Mouse (Mus musculus) embryonic facial prominence, embryonic 13.5 days (tissue): ENCODE results near the gene Ugt1a9. TPM values are rescaled to one million over a fixed set of nuclear protein-coding genes. Genes with fewer than 3 reads are reported as not detected.
"Not testable (repeated sequence)": the region's sequence is repeated elsewhere in the genome, so short reads cannot be mapped to it uniquely, and the experiment has no call there.

Experiments
- ATAC-seq: fragments of 200-750 bp; cut with Nextera tagmentation; 2 replicates; pipeline ENCODE4 v1.8.0; 2017; ENCODE audit warnings: low read depth; ENCODE audit not compliant: insufficient number of reproducible peaks, insufficient read depth, low FRiP score, low TSS enrichment
- H3K27ac ChIP-seq: fragments of 300-500 bp; sonication (generic); 2 replicates; pipeline ENCODE4 v1.5.1; 2015; ENCODE audit warnings: moderate library complexity, mild to moderate bottlenecking, inconsistent platforms
- H3K27me3 ChIP-seq: fragments of 300-500 bp; sonication (generic); 2 replicates; pipeline ENCODE4 v1.6.1; 2015; ENCODE audit warnings: mild to moderate bottlenecking, inconsistent platforms
- H3K36me3 ChIP-seq: fragments of 300-500 bp; sonication (generic); 2 replicates; pipeline ENCODE4 v1.6.1; 2015; ENCODE audit warnings: mild to moderate bottlenecking, inconsistent platforms
- H3K4me1 ChIP-seq: fragments of 300-500 bp; sonication (generic); 2 replicates; pipeline ENCODE4 v1.6.1; 2015; ENCODE audit warnings: inconsistent platforms
- H3K4me2 ChIP-seq: fragments of 300-500 bp; sonication (generic); 2 replicates; pipeline ENCODE4 v1.6.1; 2015; ENCODE audit warnings: moderate library complexity, mild to moderate bottlenecking, inconsistent platforms
- H3K4me3 ChIP-seq: fragments of 300-500 bp; sonication (generic); 2 replicates; pipeline ENCODE4 v1.5.1; 2015; ENCODE audit warnings: mild to moderate bottlenecking, inconsistent platforms
- H3K9ac ChIP-seq: fragments of 300-500 bp; sonication (generic); 2 replicates; pipeline ENCODE4 v1.6.1; 2015; ENCODE audit warnings: mild to moderate bottlenecking, inconsistent platforms
- H3K9me3 ChIP-seq: fragments of 300-500 bp; sonication (generic); 2 replicates; pipeline ENCODE4 v1.6.1; 2016; ENCODE audit warnings: inconsistent platforms
- WGBS: fragments of 180-500 bp; shearing (Covaris S2); methylation state at CpG from one replicate; pipeline ENCODE4 v1.1.7; 2015; ENCODE audit warnings: mixed read lengths; 5-methylcytosine and 5-hydroxymethylcytosine counted together
- polyA plus RNA-seq: library from polyadenylated mRNA; unstranded; fragments of >200 nt; fragmentation: Nextera tagmentation; extraction: Ambion mirVana; gene quantifications from 2 replicates; pipeline ENCODE4 v1.2.1, GENCODE M21; 2015

The Ugt1a9 gene
- polyA plus RNA-seq, 1 experiment from 2014 or later = not detected

DNA sequence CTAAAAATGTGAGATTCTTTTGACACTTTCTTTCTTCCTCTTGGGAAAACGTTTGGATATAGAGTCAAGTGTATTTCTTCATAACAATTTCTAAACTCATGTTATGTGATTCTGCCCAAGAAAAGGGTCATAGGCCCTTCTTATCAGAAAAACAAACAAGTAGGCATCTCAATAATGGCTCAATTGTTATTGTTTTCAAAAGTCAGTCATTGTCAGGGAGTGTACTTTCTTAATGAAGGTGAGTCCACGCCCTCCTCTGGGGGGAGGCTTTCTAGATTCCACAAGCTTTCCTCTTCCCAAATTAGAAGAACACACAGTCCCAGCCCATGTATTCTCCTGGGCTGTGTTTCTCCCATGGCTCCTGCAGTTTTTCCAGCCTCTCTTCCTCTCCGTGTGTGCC lies 16.9 kb downstream of the Ugt1a9 start, which contains the start of gene Ugt1a8:
TSS of gene Ugt1a8 (plus strand) at position 301 of the 400 bp plus-strand sequence.
- Histone ChIP-seq H3K36me3 (no peaks in the 10 kb centered on the region), H3K4me3 (no peak within 1 kb of the TSS), H3K4me1 (no peaks in the 10 kb centered on the region), H3K9me3 (no peaks in the 10 kb centered on the region), H3K27ac (no peak within 1 kb of the TSS), H3K4me2 (no peak within 1 kb of the TSS), H3K27me3 (no peaks in the 10 kb centered on the region), H3K9ac (no peak within 1 kb of the TSS)
- ATAC-seq = no peak
- WGBS = 82% methylated on average over 3 of the region's 3 CpGs

DNA sequence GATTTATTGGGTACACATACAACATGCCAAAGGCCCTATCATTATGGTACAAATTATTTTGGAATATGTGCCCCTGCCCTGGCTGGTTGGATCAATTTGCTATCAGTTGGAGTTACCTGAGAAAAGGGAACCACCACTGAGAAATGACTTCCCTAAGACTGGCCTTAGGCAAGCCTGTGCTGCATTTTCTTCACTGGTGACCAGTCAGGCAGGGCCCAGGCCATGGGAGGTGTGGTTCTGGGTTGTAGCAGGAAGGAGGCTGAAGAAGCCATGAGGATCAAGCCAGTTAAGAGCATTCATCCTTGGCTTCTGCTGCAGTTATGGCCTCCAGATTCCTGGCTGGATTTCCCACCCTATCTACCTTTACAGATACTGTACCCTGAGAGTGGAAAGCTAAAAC lies 21.7 kb downstream of the Ugt1a9 start:
- H3K27me3 ChIP-seq = no peaks in the 10 kb centered on the region
- H3K36me3 ChIP-seq = no peaks in the 10 kb centered on the region
- H3K27ac ChIP-seq = no peak overlapping the region

GRCm38 (mm10) chr1:88094270-88094676 lies 23.7 kb downstream of the Ugt1a9 start:
- ATAC-seq, H3K36me3 ChIP-seq, H3K9ac ChIP-seq, H3K27ac ChIP-seq, H3K9me3 ChIP-seq, H3K27me3 ChIP-seq, H3K4me1 ChIP-seq, H3K4me3 ChIP-seq, H3K4me2 ChIP-seq: not testable (repeated sequence)
- 63% methylated on average over 3 of the region's 3 CpGs for WGBS

More for the DNA sequence above, 21.7 kb downstream of the Ugt1a9 start:
- Histone ChIP-seq H3K9me3 (no peaks in the 10 kb centered on the region), H3K4me1 (peaks cover 6% of the 10 kb centered on the region), H3K9ac (no peak overlapping the region), H3K4me3 (no peak overlapping the region), H3K4me2 (no peak overlapping the region)
- ATAC-seq = no peak

GRCm38 (mm10) chr1:88094941-88095492 lies 24.4 kb downstream of the Ugt1a9 start, which contains the start of gene Ugt1a7c:
TSS of gene Ugt1a7c (plus strand) at chr1:88095062.
- Histone ChIP-seq H3K36me3 (no peaks in the 10 kb centered on the region), H3K9ac (no peak within 1 kb of the TSS), H3K4me1 (peaks cover 6% of the 10 kb centered on the region), H3K9me3 (no peaks in the 10 kb centered on the region), H3K27me3 (no peaks in the 10 kb centered on the region), H3K27ac (peak within 1 kb of the TSS; percentile 79), H3K4me3 (no peak within 1 kb of the TSS), H3K4me2 (no peak within 1 kb of the TSS)
- ATAC-seq = no peak
- 40% methylated on average over 10 of the region's 10 CpGs for WGBS

- not testable (repeated sequence) for H3K27ac ChIP-seq, H3K27me3 ChIP-seq, H3K9ac ChIP-seq, H3K4me1 ChIP-seq, ATAC-seq, H3K36me3 ChIP-seq, H3K9me3 ChIP-seq, H3K4me3 ChIP-seq, H3K4me2 ChIP-seq
- WGBS = 85% methylated on average over 3 of the region's 3 CpGs
Measured at GRCm38 (mm10) chr1:88098546-88098945, 27.9 kb downstream of the Ugt1a9 start.

GRCm38 (mm10) chr1:88099691-88100090 lies 29.1 kb downstream of the Ugt1a9 start:
- not testable (repeated sequence) for H3K9me3 ChIP-seq, H3K27ac ChIP-seq, H3K4me3 ChIP-seq, H3K9ac ChIP-seq, H3K36me3 ChIP-seq, H3K4me2 ChIP-seq, H3K4me1 ChIP-seq, ATAC-seq, H3K27me3 ChIP-seq
- WGBS = 82% methylated on average over 2 of the region's 2 CpGs

- H3K4me3 ChIP-seq, H3K9me3 ChIP-seq, H3K27me3 ChIP-seq, H3K4me1 ChIP-seq, ATAC-seq, H3K4me2 ChIP-seq, H3K27ac ChIP-seq, H3K36me3 ChIP-seq, H3K9ac ChIP-seq: not testable (repeated sequence)
- 59% methylated on average over 3 of the region's 3 CpGs for WGBS
Measured at GRCm38 (mm10) chr1:88103019-88103418, 32.4 kb downstream of the Ugt1a9 start, which contains the start of gene Ugt1a6b. TSS of gene Ugt1a6b (plus strand) at chr1:88103252.

DNA sequence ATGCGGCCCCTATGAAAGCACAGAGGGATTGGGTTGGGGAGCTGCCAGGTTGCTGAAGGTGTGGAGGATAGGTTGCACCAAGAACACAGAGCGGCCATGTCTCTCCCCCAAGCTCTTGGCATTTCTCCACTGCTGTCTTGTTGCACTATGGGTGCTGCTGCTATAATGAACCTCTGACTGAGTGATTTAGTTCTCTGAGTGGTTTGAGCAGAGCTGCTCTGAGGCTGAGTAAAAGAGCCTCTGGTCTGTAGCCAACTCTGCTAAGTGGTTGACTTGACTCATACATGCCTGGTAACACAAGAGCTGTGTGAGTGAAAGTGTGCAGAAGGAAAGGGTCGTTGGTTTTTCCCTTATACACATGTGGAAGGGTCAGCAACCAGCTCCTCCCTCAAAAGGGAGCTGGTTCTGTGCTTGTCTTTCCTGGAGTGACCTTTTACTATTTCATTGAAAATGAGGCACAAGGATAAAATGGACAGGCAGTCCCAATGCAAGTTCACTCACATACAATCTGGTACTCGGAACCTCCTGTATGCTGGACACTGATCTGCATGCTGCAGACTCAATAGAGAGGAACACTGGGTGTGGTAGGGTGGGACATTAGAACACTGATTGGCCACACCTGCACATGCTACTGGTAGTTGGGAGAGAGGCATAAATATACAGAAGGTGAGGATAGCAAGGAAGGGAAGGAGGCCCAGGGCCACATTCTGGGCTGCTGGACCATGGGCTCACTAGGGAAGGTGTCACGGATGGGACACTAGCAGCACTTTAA lies 33.3 kb downstream of the Ugt1a9 start:
- H3K4me3 ChIP-seq, H3K27me3 ChIP-seq, H3K4me1 ChIP-seq, H3K36me3 ChIP-seq, H3K27ac ChIP-seq, H3K9me3 ChIP-seq, ATAC-seq, H3K4me2 ChIP-seq, H3K9ac ChIP-seq: not testable (repeated sequence)
- 78% methylated on average over 5 of the region's 5 CpGs for WGBS

DNA sequence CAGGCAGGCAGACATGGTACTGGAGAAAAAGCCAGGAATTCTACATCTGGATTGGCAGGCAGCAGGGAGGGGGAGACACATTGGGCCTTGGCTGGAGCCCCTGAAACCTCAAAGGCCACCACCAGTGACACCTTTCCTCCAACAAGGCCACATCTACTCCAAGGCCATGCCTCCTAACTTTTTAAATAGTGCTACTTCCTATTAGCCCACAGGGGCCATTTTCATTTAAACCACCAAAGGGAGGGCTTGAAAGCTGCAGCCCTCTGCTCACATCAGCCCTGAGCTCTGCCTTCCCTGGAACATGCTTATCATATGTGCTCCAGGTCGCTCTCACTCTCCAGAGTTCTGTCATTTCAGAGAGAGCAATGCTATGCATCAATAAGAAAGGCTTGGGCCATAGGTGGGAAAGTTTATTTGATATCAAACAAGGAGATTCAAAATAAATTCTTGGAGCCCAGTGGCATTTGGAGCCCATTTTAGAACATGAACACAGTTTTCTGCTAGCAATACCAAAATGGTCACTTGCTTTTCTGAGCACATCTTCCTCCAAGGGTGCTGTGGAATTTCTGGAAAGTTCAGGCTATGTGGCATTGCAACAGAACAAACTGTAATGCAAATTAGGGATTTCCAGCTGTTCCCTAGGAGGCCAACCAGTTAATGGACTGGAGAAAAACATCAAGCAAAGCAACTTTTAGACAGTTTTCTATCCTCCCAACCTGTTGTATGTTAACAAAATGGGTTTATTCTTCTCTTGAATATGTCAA lies 34.2 kb downstream of the Ugt1a9 start:
- Histone ChIP-seq H3K4me1 (no peaks in the 10 kb centered on the region), H3K27ac (no peak overlapping the region), H3K27me3 (no peaks in the 10 kb centered on the region), H3K9ac (no peak overlapping the region), H3K9me3 (no peaks in the 10 kb centered on the region), H3K4me2 (no peak overlapping the region), H3K4me3 (no peak overlapping the region), H3K36me3 (no peaks in the 10 kb centered on the region)
- no peak for ATAC-seq
- 86% methylated on average over 1 of the region's 1 CpGs for WGBS

- Histone ChIP-seq H3K27me3 (no peaks in the 10 kb centered on the region), H3K4me2 (no peak overlapping the region), H3K9me3 (no peaks in the 10 kb centered on the region), H3K27ac (no peak overlapping the region), H3K4me3 (no peak overlapping the region), H3K36me3 (no peaks in the 10 kb centered on the region), H3K9ac (no peak overlapping the region), H3K4me1 (no peaks in the 10 kb centered on the region)
- 61% methylated on average over 2 of the region's 2 CpGs for WGBS
- no peak for ATAC-seq
Measured at GRCm38 (mm10) chr1:88105656-88106055, 35.1 kb downstream of the Ugt1a9 start.

GRCm38 (mm10) chr1:88109027-88109557 lies 38.5 kb downstream of the Ugt1a9 start:
- not testable (repeated sequence) for H3K27ac ChIP-seq, H3K4me3 ChIP-seq, H3K9ac ChIP-seq, ATAC-seq, H3K36me3 ChIP-seq, H3K4me2 ChIP-seq, H3K4me1 ChIP-seq, H3K27me3 ChIP-seq
- H3K9me3 ChIP-seq = peaks cover 12% of the 10 kb centered on the region
- 75% methylated on average over 2 of the region's 2 CpGs for WGBS
